Mouse (Mus musculus) forebrain, postnatal 0 days (tissue): ENCODE data around the gene Pdlim5. TPM values are rescaled to one million over a fixed set of nuclear protein-coding genes. Genes with fewer than 3 reads are reported as not detected.

ENCODE experiments used
- ATAC-seq: fragments of 200-750 bp; cut with Nextera tagmentation; 2 replicates; pipeline ENCODE4 v1.8.0; 2017; ENCODE audit warnings: mild to moderate bottlenecking, moderate library complexity
- DNase-seq: peaks from one replicate; pipeline ENCODE4 v3.0.0-alpha.2; 2015
- H3K27ac ChIP-seq: fragments of 300-500 bp; sonication (generic); 2 replicates; pipeline ENCODE4 v1.5.1; 2014; ENCODE audit warnings: low read depth, mild to moderate bottlenecking, antibody characterized with exemption, low read length, moderate library complexity, mixed read lengths
- H3K27me3 ChIP-seq: fragments of 300-500 bp; sonication (generic); 2 replicates; pipeline ENCODE4 v1.6.1; 2014; ENCODE audit warnings: mild to moderate bottlenecking, low read length, mixed read lengths; ENCODE audit not compliant: insufficient read depth
- H3K36me3 ChIP-seq: fragments of 300-500 bp; sonication (generic); 2 replicates; pipeline ENCODE4 v1.6.1; 2014; ENCODE audit warnings: mild to moderate bottlenecking, moderate library complexity; ENCODE audit not compliant: insufficient read depth
- H3K4me1 ChIP-seq: fragments of 300-500 bp; sonication (generic); 2 replicates; pipeline ENCODE4 v1.6.1; 2014; ENCODE audit warnings: antibody characterized with exemption; ENCODE audit not compliant: insufficient read depth
- H3K4me2 ChIP-seq: fragments of 300-500 bp; sonication (generic); 2 replicates; pipeline ENCODE4 v1.6.1; 2014; ENCODE audit warnings: low read depth, mild to moderate bottlenecking, moderate library complexity
- H3K4me3 ChIP-seq: fragments of 300-500 bp; sonication (generic); 2 replicates; pipeline ENCODE4 v1.5.1; 2014; ENCODE audit warnings: low read depth, low read length, mixed read lengths
- H3K9ac ChIP-seq: fragments of 300-500 bp; sonication (generic); 2 replicates; pipeline ENCODE4 v1.6.1; 2014; ENCODE audit warnings: mild to moderate bottlenecking
- H3K9me3 ChIP-seq: fragments of 300-500 bp; sonication (generic); 2 replicates; pipeline ENCODE4 v1.6.1; 2016; ENCODE audit warnings: low read length
- CTCF ChIP-seq: sonication (generic); IDR thresholded peaks from 2 replicates; pipeline ENCODE4 v1.5.1; 2016; ENCODE audit warnings: antibody characterized with exemption, control low read depth, low read depth
- WGBS: fragments of 180-500 bp; shearing (Covaris S2); extraction: QIAGEN DNeasy Blood & Tissue Kit; methylation state at CpG from one replicate; pipeline ENCODE4 v1.1.7; 2014; 5-methylcytosine and 5-hydroxymethylcytosine counted together
- polyA plus RNA-seq: library from polyadenylated mRNA; unstranded; fragments of >200 nt; fragmentation: Nextera tagmentation; extraction: Ambion mirVana; gene quantifications from 2 replicates; pipeline ENCODE4 v1.2.1, GENCODE M21; 2015
- total RNA-seq: library from RNA; depleted of rRNA; stranded (reverse); fragments of >200 nt; gene quantifications from 2 replicates; pipeline ENCODE4 v1.2.3, GENCODE M21; 2014

Gene Pdlim5
- total and polyA plus RNA-seq, 2 experiments from 2014 or later: 12.2 to 20.1 TPM

DNA sequence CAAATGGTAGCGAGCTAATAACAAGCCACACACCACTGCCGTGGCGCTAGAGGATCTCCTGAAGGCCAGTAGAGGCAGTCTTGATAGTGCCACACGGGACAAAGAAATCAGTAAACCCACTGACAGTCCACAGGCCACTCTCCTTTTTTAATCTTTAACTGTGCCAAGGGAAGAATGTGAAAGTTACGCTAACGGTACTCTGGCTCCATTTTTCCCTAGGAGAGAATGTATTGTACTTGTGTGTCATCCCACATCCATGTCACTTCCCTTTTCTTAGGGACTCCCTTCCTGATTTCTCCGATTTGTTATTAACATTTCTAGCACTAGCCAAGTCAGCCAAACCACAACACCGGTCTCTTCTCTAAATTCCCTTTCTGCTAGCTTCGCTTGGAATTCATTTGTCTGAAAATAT lies 1.5 kb downstream of the Pdlim5 start:
- H3K9ac ChIP-seq: no peak overlapping the region
- no peak for TF ChIP-seq CTCF
- DNase-seq: no peak
- 52% methylated on average over 9 of the region's 9 CpGs for WGBS
- peaks cover 7% of the 10 kb centered on the region; the same call in 1 of the 2 replicates for H3K4me1 ChIP-seq
- H3K36me3 ChIP-seq: no peaks in the 10 kb centered on the region
- H3K27me3 ChIP-seq: no peaks in the 10 kb centered on the region
- no peaks in the 10 kb centered on the region for H3K9me3 ChIP-seq
- ATAC-seq: no peak
- peak overlapping the region; percentile 76 for H3K4me3 ChIP-seq
- no peak overlapping the region for H3K27ac ChIP-seq
- H3K4me2 ChIP-seq: peak overlapping the region; percentile 84

DNA sequence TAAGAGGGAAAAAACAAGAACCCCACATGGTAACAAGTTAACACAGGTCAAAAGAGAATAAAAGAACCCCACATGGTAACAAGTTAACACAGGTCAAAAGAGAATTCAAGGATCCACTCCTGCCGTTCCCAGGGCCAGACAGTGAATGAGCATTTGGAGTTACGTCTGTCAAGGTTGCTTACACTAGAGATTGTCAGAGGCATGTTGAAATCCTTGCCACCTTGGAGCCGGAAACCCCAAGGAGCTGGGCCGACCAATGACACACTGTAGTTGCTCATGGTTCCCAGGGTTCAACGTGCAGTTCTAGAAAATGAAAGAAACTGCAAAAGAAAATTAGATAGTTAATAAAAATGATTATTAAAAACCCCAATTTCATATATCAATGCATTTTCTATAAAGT lies 4.0 kb downstream of the Pdlim5 start:
- no peaks in the 10 kb centered on the region for H3K9me3 ChIP-seq
- no peak overlapping the region for H3K4me2 ChIP-seq
- 60% methylated on average over 5 of the region's 5 CpGs for WGBS
- DNase-seq (no peak), ATAC-seq (no peak)
- H3K27me3 ChIP-seq: no peaks in the 10 kb centered on the region
- no peak overlapping the region for H3K4me3 ChIP-seq
- no peaks in the 10 kb centered on the region for H3K36me3 ChIP-seq
- H3K27ac ChIP-seq: no peak overlapping the region
- no peak for TF ChIP-seq CTCF
- no peak overlapping the region for H3K9ac ChIP-seq
- H3K4me1 ChIP-seq: peaks cover 7% of the 10 kb centered on the region; the same call in 1 of the 2 replicates

DNA sequence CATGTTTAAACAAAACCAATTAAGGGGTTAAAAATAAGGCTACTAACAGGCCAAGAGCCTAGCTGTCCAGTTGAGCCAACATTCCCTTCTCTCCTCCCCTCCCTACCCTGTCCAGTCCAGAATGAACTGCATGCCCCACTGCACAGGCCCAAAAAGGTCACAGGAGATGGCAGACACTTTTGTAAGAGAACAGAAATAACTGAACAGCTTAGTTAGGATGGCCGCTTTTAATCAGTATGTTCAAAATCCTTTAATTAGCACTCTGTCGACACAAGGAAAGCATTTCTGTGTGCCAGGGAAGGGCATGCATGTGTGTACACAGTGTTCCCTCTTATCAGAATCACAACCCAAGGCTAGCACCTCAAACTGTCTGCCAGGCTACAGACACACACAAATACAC lies 5.2 kb downstream of the Pdlim5 start:
- Histone ChIP-seq H3K4me3 (no peak overlapping the region), H3K4me2 (no peak overlapping the region), H3K4me1 (peaks cover 7% of the 10 kb centered on the region; the same call in 1 of the 2 replicates), H3K27ac (no peak overlapping the region), H3K9me3 (no peaks in the 10 kb centered on the region), H3K9ac (no peak overlapping the region), H3K36me3 (no peaks in the 10 kb centered on the region), H3K27me3 (no peaks in the 10 kb centered on the region)
- no peak for TF ChIP-seq CTCF
- no peak for DNase-seq
- ATAC-seq: no peak
- WGBS: 8% methylated on average over 2 of the region's 2 CpGs

DNA sequence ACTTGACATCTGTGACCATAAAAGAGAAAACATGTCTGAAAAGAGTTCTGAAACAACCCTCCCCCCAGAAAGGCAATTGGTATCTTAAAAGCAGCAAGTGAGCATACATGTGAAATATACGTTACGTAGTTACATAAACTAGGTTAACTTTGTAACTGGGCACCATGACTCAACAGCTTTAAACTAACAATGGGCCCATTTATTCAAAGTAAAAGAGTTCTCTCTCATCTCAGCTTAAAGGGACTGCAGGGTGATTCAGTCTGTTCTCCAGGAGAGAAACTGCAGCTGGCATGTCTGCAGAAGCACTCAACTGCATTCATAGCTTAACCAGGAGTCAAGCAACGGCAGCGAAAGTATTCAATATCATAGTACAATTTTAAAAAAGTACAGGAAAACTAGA lies 7.3 kb downstream of the Pdlim5 start:
- WGBS: 52% methylated on average over 4 of the region's 4 CpGs
- no peak overlapping the region for H3K4me3 ChIP-seq

DNA sequence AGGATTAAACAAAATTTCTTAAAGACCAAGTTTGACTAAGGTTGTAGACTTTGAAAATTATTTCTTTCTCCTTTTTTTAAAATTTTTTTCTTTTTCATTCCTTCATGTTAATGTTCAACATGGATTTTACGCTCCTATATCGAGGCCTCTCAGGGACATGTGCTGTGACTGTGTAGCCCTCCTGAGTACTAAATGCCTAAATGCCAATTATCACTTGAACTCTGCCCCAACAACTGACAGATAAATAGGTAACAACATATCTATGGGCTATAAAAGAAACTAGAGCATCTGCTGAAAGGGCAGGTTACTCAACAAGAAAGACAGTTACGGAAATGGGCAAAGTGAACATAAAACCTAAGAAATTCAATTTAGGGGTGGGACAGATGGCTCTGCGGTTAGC lies 9.0 kb downstream of the Pdlim5 start:
- 94% methylated on average over 4 of the region's 4 CpGs for WGBS
- no peaks in the 10 kb centered on the region for H3K9me3 ChIP-seq
- H3K4me2 ChIP-seq: no peak overlapping the region
- DNase-seq (no peak), ATAC-seq (no peak)
- H3K27me3 ChIP-seq: no peaks in the 10 kb centered on the region
- no peak overlapping the region for H3K9ac ChIP-seq
- no peaks in the 10 kb centered on the region for H3K36me3 ChIP-seq
- TF ChIP-seq CTCF: no peak
- no peak overlapping the region for H3K27ac ChIP-seq
- H3K4me1 ChIP-seq: 0 out of 2 replicates have a peak, but pooled peaks cover 2% of the 10 kb centered on the region
- no peak overlapping the region for H3K4me3 ChIP-seq

More for the DNA sequence above, 7.3 kb downstream of the Pdlim5 start:
- 0 out of 2 replicates have a peak, but pooled peaks cover 2% of the 10 kb centered on the region for H3K4me1 ChIP-seq
- no peaks in the 10 kb centered on the region for H3K36me3 ChIP-seq
- TF ChIP-seq CTCF: no peak
- H3K27me3 ChIP-seq: no peaks in the 10 kb centered on the region
- H3K4me2 ChIP-seq: no peak overlapping the region
- no peak for ATAC-seq
- H3K9me3 ChIP-seq: no peaks in the 10 kb centered on the region
- H3K27ac ChIP-seq: no peak overlapping the region
- no peak for DNase-seq
- H3K9ac ChIP-seq: no peak overlapping the region

DNA sequence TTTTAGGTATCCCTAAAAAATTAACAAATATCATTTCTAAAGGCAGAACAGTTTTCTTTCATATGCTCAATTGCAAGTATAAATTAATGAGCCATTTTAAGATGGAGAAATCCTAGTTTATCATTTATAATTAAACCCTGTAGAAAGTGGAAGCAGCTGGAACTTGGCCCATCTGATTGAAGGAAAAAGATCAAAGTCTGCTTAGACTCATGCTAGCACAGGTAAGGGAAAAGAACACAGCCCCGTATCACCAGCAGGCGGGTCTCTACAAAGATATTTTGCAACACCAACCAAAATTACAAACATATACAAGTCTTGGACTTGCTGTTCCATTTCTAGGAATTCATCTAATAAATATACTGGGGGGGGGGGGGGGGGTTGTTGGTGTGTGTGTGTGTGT lies 9.8 kb downstream of the Pdlim5 start:
- no peaks in the 10 kb centered on the region for H3K9me3 ChIP-seq
- no peaks in the 10 kb centered on the region for H3K27me3 ChIP-seq
- no peak overlapping the region for H3K27ac ChIP-seq
- H3K9ac ChIP-seq: no peak overlapping the region
- DNase-seq (no peak), ATAC-seq (no peak)
- 0 out of 2 replicates have a peak, but pooled peaks cover 2% of the 10 kb centered on the region for H3K4me1 ChIP-seq
- H3K4me3 ChIP-seq: no peak overlapping the region
- no peaks in the 10 kb centered on the region for H3K36me3 ChIP-seq
- 88% methylated on average over 2 of the region's 2 CpGs for WGBS
- TF ChIP-seq CTCF: no peak
- H3K4me2 ChIP-seq: no peak overlapping the region

DNA sequence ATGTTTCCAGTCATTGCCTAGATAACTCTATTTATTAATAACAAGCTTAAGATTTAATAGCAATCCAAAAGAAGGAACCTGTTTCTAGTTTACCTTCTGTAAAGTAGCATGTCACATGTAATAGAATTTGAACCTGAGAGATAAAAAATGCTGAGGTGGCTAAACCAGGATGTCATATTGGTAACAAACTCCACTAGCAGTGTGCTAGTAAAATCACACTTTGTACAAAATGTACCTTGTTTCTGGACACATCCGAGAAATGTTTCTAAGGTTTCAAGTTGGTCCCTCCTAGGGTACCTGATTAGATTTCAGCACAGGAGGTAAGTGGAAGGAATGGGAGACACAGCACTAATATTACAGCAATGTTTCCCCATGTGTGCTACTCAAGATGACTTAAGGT lies 18.9 kb downstream of the Pdlim5 start:
- no peak for ATAC-seq
- 90% methylated on average over 1 of the region's 1 CpGs for WGBS
- Histone ChIP-seq H3K4me2 (no peak overlapping the region), H3K27ac (no peak overlapping the region), H3K4me3 (no peak overlapping the region), H3K4me1 (no peaks in the 10 kb centered on the region), H3K36me3 (no peaks in the 10 kb centered on the region), H3K9ac (no peak overlapping the region), H3K27me3 (no peaks in the 10 kb centered on the region), H3K9me3 (no peaks in the 10 kb centered on the region)
- no peak for TF ChIP-seq CTCF
- no peak for DNase-seq
